Mouse (Mus musculus) bone marrow, adult 2 months (tissue): ENCODE results near the gene Gpatch2l.

Experiments used
- CTCF ChIP-seq: fragments of 200-500 bp; IDR thresholded peaks from 2 replicates; pipeline ENCODE4 v1.5.1; 2011; ENCODE audit warnings: low read length, control low read depth; ENCODE audit not compliant: control insufficient read depth, insufficient read depth
- POLR2A ChIP-seq: fragments of 200-500 bp; IDR thresholded peaks from 2 replicates; pipeline ENCODE4 v1.6.1; 2011; ENCODE audit warnings: low read depth, mild to moderate bottlenecking, control low read depth, low read length, borderline replicate concordance; ENCODE audit not compliant: control insufficient read depth

DNA sequence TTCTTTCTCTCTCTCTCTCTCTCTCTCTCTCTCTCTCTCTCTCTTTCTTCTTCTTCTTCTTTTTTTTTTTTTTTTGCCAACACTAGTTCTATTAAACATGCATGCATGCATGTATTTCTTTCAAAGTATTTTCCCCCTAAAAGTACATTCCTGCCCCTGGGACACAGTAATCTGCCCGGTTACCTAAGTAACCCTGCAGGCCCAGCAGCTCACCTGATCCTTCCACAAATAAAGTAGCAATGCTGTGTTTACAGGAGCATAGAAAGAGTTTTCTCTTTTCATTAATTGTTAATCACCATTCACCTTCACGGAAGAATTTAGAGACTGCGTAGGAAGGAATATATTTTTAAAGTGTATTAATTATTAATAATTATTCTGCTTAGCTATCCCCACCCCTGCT, 34.1 kb downstream of the Gpatch2l start:
- TF ChIP-seq POLR2A (no peak), CTCF (no peak)
